Mouse (Mus musculus) cerebral cortex, adult 2 months (tissue): ENCODE measurements around the gene Pi4k2a.

Experiments used
- WGBS: fragments of 180-500 bp; shearing (Covaris S2); methylation state at CpG from one replicate; pipeline ENCODE4 v1.1.7; 2018; 5-methylcytosine and 5-hydroxymethylcytosine counted together

Pi4k2a gene

GRCm38 (mm10) chr19:42089748-42090595 lies at the start of gene Pi4k2a:
Gene Pi4k2a (plus strand): TSS chr19:42090470.
- under 1% methylated on average over 55 of the region's 55 CpGs for WGBS

- over 99% methylated on average over 6 of the region's 6 CpGs for WGBS
Measured at GRCm38 (mm10) chr19:42043988-42044387, 46.3 kb upstream of the Pi4k2a start.

GRCm38 (mm10) chr19:42045269-42046102 lies 44.8 kb upstream of the Pi4k2a start, which contains the start of gene Hoga1:
Gene Hoga1 (plus strand): TSS chr19:42045610.
- 38% methylated on average over 23 of the region's 23 CpGs for WGBS

- WGBS = 76% methylated on average over 1 of the region's 1 CpGs
Measured at GRCm38 (mm10) chr19:42050251-42050650, 40.0 kb upstream of the Pi4k2a start.

GRCm38 (mm10) chr19:42051351-42051750 lies 38.9 kb upstream of the Pi4k2a start:
- WGBS = 83% methylated on average over 3 of the region's 3 CpGs

GRCm38 (mm10) chr19:42051948-42052347 lies 38.3 kb upstream of the Pi4k2a start, which contains the start of gene 4933411K16Rik:
Gene 4933411K16Rik (plus strand): TSS chr19:42052248.
- 89% methylated on average over 4 of the region's 4 CpGs for WGBS

- 76% methylated on average over 6 of the region's 6 CpGs for whole genome bisulfite sequencing
Measured at GRCm38 (mm10) chr19:42054255-42054654, 36.0 kb upstream of the Pi4k2a start.

GRCm38 (mm10) chr19:42055881-42056280 lies 34.4 kb upstream of the Pi4k2a start:
- 83% methylated on average over 2 of the region's 2 CpGs for WGBS

- WGBS = 93% methylated on average over 6 of the region's 6 CpGs
Measured at GRCm38 (mm10) chr19:42056719-42057409, 33.4 kb upstream of the Pi4k2a start.

- 42% methylated on average over 7 of the region's 7 CpGs for WGBS
Measured at GRCm38 (mm10) chr19:42058426-42058825, 31.8 kb upstream of the Pi4k2a start.

- WGBS = 96% methylated on average over 7 of the region's 7 CpGs
Measured at GRCm38 (mm10) chr19:42061443-42061842, 28.8 kb upstream of the Pi4k2a start.

GRCm38 (mm10) chr19:42068441-42069240 lies 21.6 kb upstream of the Pi4k2a start:
- 72% methylated on average over 11 of the region's 11 CpGs for WGBS

GRCm38 (mm10) chr19:42069241-42069525 lies 21.1 kb upstream of the Pi4k2a start:
- WGBS = 44% methylated on average over 6 of the region's 6 CpGs

- 67% methylated on average over 7 of the region's 7 CpGs for WGBS
Measured at GRCm38 (mm10) chr19:42071221-42071620, 19.0 kb upstream of the Pi4k2a start.

GRCm38 (mm10) chr19:42071886-42072608 lies 18.2 kb upstream of the Pi4k2a start:
- 82% methylated on average over 15 of the region's 15 CpGs for WGBS

- WGBS = 80% methylated on average over 7 of the region's 7 CpGs
Measured at GRCm38 (mm10) chr19:42072802-42073201, 17.5 kb upstream of the Pi4k2a start.

GRCm38 (mm10) chr19:42075051-42075450 lies 15.2 kb upstream of the Pi4k2a start:
- 84% methylated on average over 2 of the region's 2 CpGs for WGBS

GRCm38 (mm10) chr19:42075992-42076391 lies 14.3 kb upstream of the Pi4k2a start:
- WGBS = 89% methylated on average over 16 of the region's 16 CpGs

- WGBS = 94% methylated on average over 8 of the region's 8 CpGs
Measured at GRCm38 (mm10) chr19:42078566-42078965, 11.7 kb upstream of the Pi4k2a start.

- WGBS = 96% methylated on average over 12 of the region's 12 CpGs
Measured at GRCm38 (mm10) chr19:42079006-42079405, 11.3 kb upstream of the Pi4k2a start.

- 85% methylated on average over 5 of the region's 5 CpGs for WGBS
Measured at GRCm38 (mm10) chr19:42079950-42080349, 10.3 kb upstream of the Pi4k2a start.
